In genomic region chr17:7151446-7152100, GRCm38 (mm10) we compare ENCODE assay signal across 19 mouse cellular contexts. TPM values are rescaled to one million over a fixed set of nuclear protein-coding genes. Genes with fewer than 3 reads are reported as not detected.
DNase-seq lines count a peak whose midpoint lies in the region; ATAC-seq and TF ChIP-seq lines count a peak whose summit lies in the region.
"Had no signal": no experiment of that assay in that cellular context is flagged by ENCODE, and none has a peak within 500 bp of the region (broad histone marks: within the 10 kb centered on the region; RNA-seq: fewer than 3 reads in every experiment).

No protein-coding gene starts in this region.

- H3K4me1 ChIP-seq in forebrain, embryonic 16.5 days (replicated peaks; ENCODE audit: control insufficient read depth, insufficient read depth, low read length), result peaks cover 3% of the 10 kb centered on the region; the same call in 1 of the 2 replicates
- peaks cover 4% of the 10 kb centered on the region for H3K4me1 ChIP-seq in forebrain, embryonic 10.5 days
- peaks cover 11% of the 10 kb centered on the region for H3K4me1 ChIP-seq in hindbrain, embryonic 15.5 days (replicated peaks)
- H3K4me1 ChIP-seq in hindbrain, embryonic 10.5 days (replicated peaks), result peaks cover 13% of the 10 kb centered on the region

- intact Hi-C loops in left cerebral cortex, adult 2 months (cut with DNase I), result loop anchor here (5.0 kb wide), 1 partner anchor 66 kb away; no protein-coding TSS in a partner anchor
- intact Hi-C loops in left cerebral cortex, postnatal 25 days (cut with DNase I), result no loop called here

- H3K36me3 ChIP-seq in forebrain, embryonic 16.5 days (ENCODE audit: control insufficient read depth, insufficient read depth), result no peaks in the 10 kb centered on the region
- no peaks in the 10 kb centered on the region for H3K36me3 ChIP-seq in forebrain, embryonic 10.5 days (replicated peaks)
- no peaks in the 10 kb centered on the region for H3K36me3 ChIP-seq in hindbrain, embryonic 15.5 days
- H3K36me3 ChIP-seq in hindbrain, embryonic 10.5 days, result no peaks in the 10 kb centered on the region
- H3K36me3 ChIP-seq: embryonic facial prominence, embryonic 10.5 days; heart, embryonic 10.5 days had no signal

- no peaks in the 10 kb centered on the region for H3K27me3 ChIP-seq in forebrain, embryonic 16.5 days (replicated peaks; ENCODE audit: control insufficient read depth, insufficient read depth, low read length)
- H3K27me3 ChIP-seq in forebrain, embryonic 10.5 days (ENCODE audit: poor library complexity, severe bottlenecking), result no peaks in the 10 kb centered on the region
- no peaks in the 10 kb centered on the region for H3K27me3 ChIP-seq in hindbrain, embryonic 15.5 days
- no peaks in the 10 kb centered on the region for H3K27me3 ChIP-seq in hindbrain, embryonic 10.5 days (ENCODE audit: insufficient read depth, poor library complexity, severe bottlenecking)

- no peak overlapping the region for H3K4me3 ChIP-seq in forebrain, embryonic 16.5 days (replicated peaks; ENCODE audit: low read length)
- H3K4me3 ChIP-seq in forebrain, embryonic 10.5 days, result no peak overlapping the region
- H3K4me3 ChIP-seq in hindbrain, embryonic 15.5 days, result no peak overlapping the region
- H3K4me3 ChIP-seq in hindbrain, embryonic 10.5 days, result no peak overlapping the region
- no peak overlapping the region for H3K4me3 ChIP-seq in left cerebral cortex, adult 2 months
- H3K4me3 ChIP-seq: embryonic facial prominence, embryonic 10.5 days; heart, embryonic 10.5 days had no signal

- H3K9ac ChIP-seq in forebrain, embryonic 16.5 days (replicated peaks; ENCODE audit: low read depth, low read length), result no peak overlapping the region
- H3K9ac ChIP-seq in hindbrain, embryonic 15.5 days, result no peak overlapping the region

- H3K27ac ChIP-seq in forebrain, embryonic 16.5 days (ENCODE audit: low read length), result no peak overlapping the region
- H3K27ac ChIP-seq in forebrain, embryonic 10.5 days, result no peak overlapping the region
- H3K27ac ChIP-seq in hindbrain, embryonic 15.5 days (replicated peaks), result 0 out of 2 replicates have a peak overlapping the region, but pooled peaks have one; percentile 10
- no peak overlapping the region for H3K27ac ChIP-seq in hindbrain, embryonic 10.5 days
- peak overlapping the region; percentile 54 for H3K27ac ChIP-seq in left cerebral cortex, adult 2 months
- H3K27ac ChIP-seq: embryonic facial prominence, embryonic 10.5 days; heart, embryonic 10.5 days had no signal

- 61% methylated on average over 6 of the region's 6 CpGs for WGBS in forebrain, embryonic 16.5 days
- WGBS in forebrain, embryonic 10.5 days, result 84% methylated on average over 6 of the region's 6 CpGs
- WGBS in hindbrain, embryonic 15.5 days, result 77% methylated on average over 6 of the region's 6 CpGs
- WGBS in hindbrain, embryonic 10.5 days, result 83% methylated on average over 6 of the region's 6 CpGs

- no peak overlapping the region for H3K4me2 ChIP-seq in forebrain, embryonic 16.5 days (ENCODE audit: low read length)
- no peak overlapping the region for H3K4me2 ChIP-seq in hindbrain, embryonic 15.5 days

- no peak for DNase-seq in forebrain, embryonic 10.5 days (ENCODE audit: extremely low spot score, low spot score)
- DNase-seq in hindbrain, embryonic 10.5 days (ENCODE audit: low spot score), result no peak
- no peak for DNase-seq in left cerebral cortex, adult 2 months (ENCODE audit: extremely low spot score in 1 of 2, low spot score in 2 of 2)
- no peak for DNase-seq in left cerebral cortex, postnatal 25 days (ENCODE audit: low spot score in 2 of 2)
- DNase-seq in Muller cell, postnatal 12 days (ENCODE audit: inconsistent ontology term), result peak; percentile 39
- DNase-seq in liver, result no peak
- DNase-seq: adrenal gland, adult 2 months; adrenal gland, postnatal 25 days; cerebellum, adult 2 months; gastrocnemius, postnatal 25 days; heart, adult 11 months; heart, postnatal 4 days; kidney, adult 8-10 months had no signal

- ATAC-seq in forebrain, embryonic 16.5 days, result peak; percentile 65
- ATAC-seq in hindbrain, embryonic 15.5 days (ENCODE audit: low FRiP score, low read depth), result peak; percentile 70
- ATAC-seq: inflammation-experienced regulatory T-cells, adult 6 months; intestine, postnatal 0 days had no signal

- no peak for TF ChIP-seq CTCF in left cerebral cortex, adult 2 months (IDR thresholded peaks at IDR 0.05)

- H3K9me3 ChIP-seq in forebrain, embryonic 16.5 days (ENCODE audit: control insufficient read depth, low read length), result no peaks in the 10 kb centered on the region
- no peaks in the 10 kb centered on the region for H3K9me3 ChIP-seq in forebrain, embryonic 10.5 days
- no peaks in the 10 kb centered on the region for H3K9me3 ChIP-seq in hindbrain, embryonic 15.5 days
- no peaks in the 10 kb centered on the region for H3K9me3 ChIP-seq in hindbrain, embryonic 10.5 days
- H3K9me3 ChIP-seq: embryonic facial prominence, embryonic 10.5 days; heart, embryonic 10.5 days had no signal

RNA-seq across cellular contexts. Expression of gene Rps6ka2, which starts 18.3 kb away (rescaled TPM):
- polyA plus RNA-seq in forebrain, embryonic 16.5 days (2015; fragmentation: Nextera tagmentation; extraction: Ambion mirVana), result 23.8 and 24.0 TPM in 2 replicates
- 23.6 and 25.3 TPM in 2 replicates for polyA plus RNA-seq in forebrain, embryonic 10.5 days (2016; fragmentation: Nextera tagmentation; extraction: Ambion mirVana)
- polyA plus RNA-seq in hindbrain, embryonic 15.5 days (2015; fragmentation: Nextera tagmentation; extraction: Ambion mirVana), result 21.9 and 22.5 TPM in 2 replicates
- polyA plus RNA-seq in hindbrain, embryonic 10.5 days (2016; fragmentation: Nextera tagmentation; extraction: Ambion mirVana), result 25.6 and 31.3 TPM in 2 replicates
- 10 to 100 TPM; 62.4 to 69.4 TPM for total RNA-seq in left cerebral cortex, adult 2 months (2021)
- 10 to 100 TPM; 57.1 to 59.2 TPM for total RNA-seq in left cerebral cortex, postnatal 25 days (2021)

Comparison
In these comparisons a context has a peak if more than half of its experiments do, and no peak if none do; other contexts are left out.
1. H3K27ac ChIP-seq: peak in hindbrain, embryonic 15.5 days (single experiment) and left cerebral cortex, adult 2 months (single experiment); none in forebrain, embryonic 16.5 days (single experiment), forebrain, embryonic 10.5 days (single experiment) and hindbrain, embryonic 10.5 days (single experiment).